Mouse (Mus musculus): ENCODE measurements at regions not wholly inside any gene's neighbourhood (a gene's known extent, or its start where the extent isn't known, plus 50 kb on each side); places are given as distances from the start of the nearest gene placed in this dataset.

DNA sequence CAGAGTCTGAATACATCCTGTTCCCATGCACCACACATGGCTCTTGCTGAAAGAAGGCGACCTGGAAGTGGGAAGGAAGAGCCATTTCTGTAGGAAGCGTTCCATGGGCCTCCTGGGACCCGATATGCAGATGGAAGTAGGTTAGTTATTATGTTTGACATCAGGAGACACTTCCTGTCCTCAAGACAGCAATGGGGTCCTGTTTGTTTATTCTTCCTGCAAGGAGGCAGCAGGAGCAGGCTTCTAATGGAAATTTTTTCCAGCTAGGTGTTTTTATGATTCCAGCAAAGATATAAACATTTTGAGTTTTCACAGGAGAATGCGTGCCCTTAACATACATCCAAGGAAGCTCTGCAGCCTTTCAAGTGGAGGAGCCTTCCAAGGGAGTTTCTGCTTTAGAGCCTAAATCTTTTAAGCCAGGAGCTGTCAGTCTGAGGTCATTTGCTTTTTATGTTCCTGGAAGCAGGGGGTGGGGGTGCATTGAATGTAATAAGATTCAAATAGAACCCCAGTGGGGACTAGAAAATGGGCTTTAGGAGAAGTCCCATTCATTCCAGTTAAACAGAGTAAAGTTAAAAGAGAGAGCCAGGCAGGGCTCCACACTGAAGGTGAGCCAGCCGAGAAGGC is 146.9 kb downstream of the Kcnj2 start:
- no peaks in the 10 kb centered on the region for H3K27me3 ChIP-seq (ENCODE audit: low read depth, poor library complexity, severe bottlenecking)
- DNase-seq (ENCODE audit: low spot score), result no peak
- no peaks in the 10 kb centered on the region for H3K36me3 ChIP-seq
- WGBS, result 58% methylated on average over 5 of the region's 5 CpGs
- H3K9me3 ChIP-seq (replicated peaks), result no peaks in the 10 kb centered on the region
- H3K27ac ChIP-seq, result 0 out of 2 replicates have a peak overlapping the region, but pooled peaks have one; percentile 19
- peaks cover 16% of the 10 kb centered on the region for H3K4me1 ChIP-seq
- H3K4me3 ChIP-seq, result no peak overlapping the region

DNA sequence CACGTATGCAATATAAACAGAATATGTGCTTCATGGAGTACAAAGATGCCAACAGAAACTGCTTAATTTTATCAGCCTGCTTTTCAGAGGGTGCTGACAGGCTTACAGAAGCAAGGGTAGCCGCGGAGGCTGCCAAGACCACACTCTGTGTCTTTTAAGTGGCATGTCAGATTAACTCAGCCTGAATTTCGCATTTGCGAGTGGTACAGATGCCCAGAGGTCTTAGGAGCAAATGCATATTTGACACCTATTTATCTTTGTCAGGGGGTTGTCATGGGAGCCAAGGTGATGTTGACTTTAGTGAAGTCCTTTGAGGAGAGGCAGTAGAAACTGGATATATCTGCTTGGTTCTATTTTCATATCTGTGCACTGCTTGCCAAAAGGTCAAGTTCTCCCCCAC is 149.0 kb downstream of the Kcnj2 start:
- peaks cover 16% of the 10 kb centered on the region for H3K4me1 ChIP-seq
- no peaks in the 10 kb centered on the region for H3K27me3 ChIP-seq (ENCODE audit: low read depth, poor library complexity, severe bottlenecking)
- 89% methylated on average over 5 of the region's 5 CpGs for WGBS
- H3K27ac ChIP-seq, result no peak overlapping the region
- DNase-seq (ENCODE audit: low spot score), result no peak
- H3K36me3 ChIP-seq, result no peaks in the 10 kb centered on the region
- H3K9me3 ChIP-seq (replicated peaks), result no peaks in the 10 kb centered on the region
- no peak overlapping the region for H3K4me3 ChIP-seq

DNA sequence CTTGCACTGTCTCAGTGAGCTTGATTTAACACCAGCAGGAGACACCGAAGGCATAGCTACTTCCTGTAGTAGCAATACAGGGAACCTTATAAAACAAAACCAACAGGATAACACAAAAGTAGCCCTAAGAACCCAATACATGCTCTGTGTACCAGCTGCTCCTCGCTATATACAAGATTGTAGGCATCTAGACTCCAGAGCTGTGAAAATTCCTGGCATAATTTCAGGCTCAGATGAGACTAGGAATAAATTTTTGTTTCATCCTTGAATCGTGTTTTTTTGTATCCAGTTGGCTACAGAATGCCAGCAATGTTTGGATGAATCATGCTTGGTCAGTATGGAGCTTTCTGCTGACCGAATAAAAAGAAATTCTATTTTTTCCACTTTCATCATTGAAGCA is 157.9 kb downstream of the Kcnj2 start:
- H3K27ac ChIP-seq, result no peak overlapping the region
- DNase-seq (ENCODE audit: low spot score), result no peak
- no peaks in the 10 kb centered on the region for H3K36me3 ChIP-seq
- H3K27me3 ChIP-seq (ENCODE audit: low read depth, poor library complexity, severe bottlenecking), result no peaks in the 10 kb centered on the region
- no peak overlapping the region for H3K4me3 ChIP-seq
- H3K9me3 ChIP-seq (replicated peaks), result no peaks in the 10 kb centered on the region
- 88% methylated on average over 4 of the region's 4 CpGs for WGBS
- no peaks in the 10 kb centered on the region for H3K4me1 ChIP-seq

GRCm38 (mm10) chr11:111227305-111227704 is 161.3 kb downstream of the Kcnj2 start:
- H3K27me3 ChIP-seq (ENCODE audit: low read depth, poor library complexity, severe bottlenecking), result no peaks in the 10 kb centered on the region
- DNase-seq (ENCODE audit: low spot score), result no peak
- 84% methylated on average over 1 of the region's 1 CpGs for WGBS

DNA sequence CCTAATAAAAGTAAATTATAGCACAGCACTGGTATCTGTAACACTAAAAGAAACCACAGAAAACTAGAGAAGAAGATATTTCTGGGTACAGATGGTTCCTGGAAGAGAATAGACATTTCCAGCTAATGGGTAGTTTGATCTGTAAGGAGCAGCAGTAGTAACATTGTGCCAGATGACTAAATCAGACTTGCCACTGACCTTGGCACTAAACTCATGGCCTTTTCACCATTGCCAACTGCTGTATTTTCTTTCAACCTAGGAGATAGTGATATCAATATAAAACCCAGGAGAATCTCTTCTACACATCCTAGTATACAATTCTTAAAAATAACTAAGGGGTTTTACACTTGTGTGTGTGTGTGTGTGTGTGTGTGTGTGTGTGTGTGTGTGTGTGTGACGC is 170.8 kb downstream of the Kcnj2 start:
- Histone ChIP-seq H3K36me3 (no peaks in the 10 kb centered on the region), H3K9me3 (replicated peaks) (no peaks in the 10 kb centered on the region), H3K27me3 (ENCODE audit: low read depth, poor library complexity, severe bottlenecking) (no peaks in the 10 kb centered on the region), H3K27ac (no peak overlapping the region), H3K4me3 (no peak overlapping the region), H3K4me1 (no peaks in the 10 kb centered on the region)
- DNase-seq (ENCODE audit: low spot score), result no peak
- 100% methylated on average over 1 of the region's 1 CpGs for WGBS

More at GRCm38 (mm10) chr11:111227305-111227704, 161.3 kb downstream of the Kcnj2 start:
- no peaks in the 10 kb centered on the region for H3K9me3 ChIP-seq (replicated peaks)
- H3K4me3 ChIP-seq, result no peak overlapping the region
- H3K4me1 ChIP-seq, result no peaks in the 10 kb centered on the region
- H3K27ac ChIP-seq, result no peak overlapping the region
- H3K36me3 ChIP-seq, result no peaks in the 10 kb centered on the region

- Histone ChIP-seq H3K4me1 (no peaks in the 10 kb centered on the region), H3K36me3 (no peaks in the 10 kb centered on the region), H3K9me3 (replicated peaks) (no peaks in the 10 kb centered on the region), H3K4me3 (no peak overlapping the region), H3K27ac (no peak overlapping the region), H3K27me3 (ENCODE audit: low read depth, poor library complexity, severe bottlenecking) (no peaks in the 10 kb centered on the region)
- 87% methylated on average over 3 of the region's 3 CpGs for WGBS
- no peak for DNase-seq (ENCODE audit: low spot score)
Measured at GRCm38 (mm10) chr11:111239784-111240183, 173.8 kb downstream of the Kcnj2 start.

GRCm38 (mm10) chr11:111252226-111252625 is 186.3 kb downstream of the Kcnj2 start:
- Histone ChIP-seq H3K27ac (no peak overlapping the region), H3K27me3 (ENCODE audit: low read depth, poor library complexity, severe bottlenecking) (no peaks in the 10 kb centered on the region), H3K36me3 (no peaks in the 10 kb centered on the region), H3K9me3 (replicated peaks) (no peaks in the 10 kb centered on the region), H3K4me1 (no peaks in the 10 kb centered on the region), H3K4me3 (no peak overlapping the region)
- WGBS, result 95% methylated on average over 4 of the region's 4 CpGs
- DNase-seq (ENCODE audit: low spot score), result no peak

DNA sequence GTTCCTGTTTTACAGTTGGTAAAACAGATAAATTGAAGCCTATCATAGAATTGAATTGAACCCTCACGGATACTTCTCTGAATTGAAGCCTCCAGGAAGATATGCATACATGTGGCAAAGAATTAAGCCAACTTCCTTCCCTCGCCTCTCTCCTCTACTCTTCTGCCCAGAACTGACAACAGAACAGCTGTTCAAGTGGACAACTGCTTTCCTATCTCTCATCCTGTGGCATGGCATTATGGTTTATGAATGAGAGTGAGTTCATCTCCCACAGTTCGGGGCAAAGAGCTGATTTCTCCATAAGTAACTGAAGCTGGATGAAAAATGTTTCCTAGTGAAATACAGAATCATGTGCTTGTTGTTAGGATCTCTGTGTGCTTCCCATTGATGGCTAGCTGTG is 190.6 kb downstream of the Kcnj2 start:
- peaks cover 11% of the 10 kb centered on the region for H3K4me1 ChIP-seq
- 84% methylated on average over 3 of the region's 3 CpGs for WGBS
- no peak overlapping the region for H3K4me3 ChIP-seq

GRCm38 (mm10) chr11:111260691-111261383 is 194.9 kb downstream of the Kcnj2 start:
- H3K36me3 ChIP-seq, result no peaks in the 10 kb centered on the region
- DNase-seq (ENCODE audit: low spot score), result no peak
- peaks cover 11% of the 10 kb centered on the region for H3K4me1 ChIP-seq
- H3K9me3 ChIP-seq (replicated peaks), result no peaks in the 10 kb centered on the region
- H3K27me3 ChIP-seq (ENCODE audit: low read depth, poor library complexity, severe bottlenecking), result no peaks in the 10 kb centered on the region
- no peak overlapping the region for H3K27ac ChIP-seq
- H3K4me3 ChIP-seq, result no peak overlapping the region
- 65% methylated on average over 11 of the region's 11 CpGs for WGBS

More for the DNA sequence above, 190.6 kb downstream of the Kcnj2 start:
- no peak for DNase-seq (ENCODE audit: low spot score)
- H3K9me3 ChIP-seq (replicated peaks), result no peaks in the 10 kb centered on the region
- H3K27me3 ChIP-seq (ENCODE audit: low read depth, poor library complexity, severe bottlenecking), result no peaks in the 10 kb centered on the region
- H3K36me3 ChIP-seq, result no peaks in the 10 kb centered on the region
- no peak overlapping the region for H3K27ac ChIP-seq

DNA sequence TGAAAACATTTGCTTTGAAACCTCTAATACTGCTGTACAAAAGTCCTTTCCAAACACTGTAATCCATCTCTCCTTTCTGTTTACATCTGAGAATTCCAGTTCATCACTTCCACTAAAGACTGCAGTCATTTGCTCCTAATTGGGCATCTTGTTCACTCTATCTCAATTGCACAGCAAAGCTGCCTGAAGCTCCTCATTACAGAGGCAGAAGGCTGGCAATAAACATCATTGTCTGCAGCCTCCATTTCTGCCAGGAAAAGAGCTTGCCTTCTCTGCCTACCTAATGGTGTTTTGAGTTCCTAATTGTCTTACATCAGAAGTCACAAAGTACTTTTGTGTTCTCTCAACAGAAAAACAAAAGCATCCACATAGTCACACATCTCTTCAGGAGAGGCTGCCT is 207.7 kb downstream of the Kcnj2 start:
- no peaks in the 10 kb centered on the region for H3K36me3 ChIP-seq
- no peak overlapping the region for H3K4me3 ChIP-seq
- H3K27ac ChIP-seq, result no peak overlapping the region
- peaks cover 5% of the 10 kb centered on the region; the same call in 1 of the 2 replicates for H3K4me1 ChIP-seq
- DNase-seq (ENCODE audit: low spot score), result no peak
- H3K27me3 ChIP-seq (ENCODE audit: low read depth, poor library complexity, severe bottlenecking), result no peaks in the 10 kb centered on the region
- H3K9me3 ChIP-seq (replicated peaks), result no peaks in the 10 kb centered on the region

GRCm38 (mm10) chr11:111280769-111281168 is 214.8 kb downstream of the Kcnj2 start:
- no peak for DNase-seq (ENCODE audit: low spot score)
- H3K27me3 ChIP-seq (ENCODE audit: low read depth, poor library complexity, severe bottlenecking), result no peaks in the 10 kb centered on the region
- no peaks in the 10 kb centered on the region for H3K9me3 ChIP-seq (replicated peaks)
- H3K27ac ChIP-seq, result peak overlapping the region; percentile 64
- H3K36me3 ChIP-seq, result no peaks in the 10 kb centered on the region
- WGBS, result 58% methylated on average over 2 of the region's 2 CpGs
- H3K4me3 ChIP-seq, result no peak overlapping the region
- peaks cover 44% of the 10 kb centered on the region for H3K4me1 ChIP-seq

- Histone ChIP-seq H3K4me1 (peaks cover 44% of the 10 kb centered on the region), H3K4me3 (no peak overlapping the region), H3K27ac (peak overlapping the region; percentile 64), H3K36me3 (no peaks in the 10 kb centered on the region), H3K9me3 (replicated peaks) (no peaks in the 10 kb centered on the region), H3K27me3 (ENCODE audit: low read depth, poor library complexity, severe bottlenecking) (no peaks in the 10 kb centered on the region)
- whole genome bisulfite sequencing, result 52% methylated on average over 7 of the region's 7 CpGs
- DNase-seq (ENCODE audit: low spot score), result no peak
Measured at GRCm38 (mm10) chr11:111281237-111282160, 215.5 kb downstream of the Kcnj2 start.

- WGBS, result 73% methylated on average over 2 of the region's 2 CpGs
Measured at GRCm38 (mm10) chr11:111282283-111282682, 216.3 kb downstream of the Kcnj2 start.

More at GRCm38 (mm10) chr11:111282283-111282682, 216.3 kb downstream of the Kcnj2 start:
- Histone ChIP-seq H3K36me3 (no peaks in the 10 kb centered on the region), H3K4me3 (no peak overlapping the region), H3K4me1 (peaks cover 44% of the 10 kb centered on the region), H3K27ac (peak overlapping the region; percentile 37; the same call in 1 of the 2 replicates), H3K9me3 (replicated peaks) (no peaks in the 10 kb centered on the region), H3K27me3 (ENCODE audit: low read depth, poor library complexity, severe bottlenecking) (no peaks in the 10 kb centered on the region)
- DNase-seq (ENCODE audit: low spot score), result no peak

Data from limb, embryonic 10.5 days (tissue).